Mouse (Mus musculus) midbrain, embryonic 12.5 days (tissue): Measurements from ENCODE around the gene Dolk. TPM values are rescaled to one million over a fixed set of nuclear protein-coding genes. Genes with fewer than 3 reads are reported as not detected.

Experiments
- ATAC-seq: fragments of 200-750 bp; cut with Nextera tagmentation; 2 replicates; pipeline ENCODE4 v1.8.0; 2017; ENCODE audit warnings: low read depth, moderate TSS enrichment, moderate library complexity; ENCODE audit not compliant: low FRiP score
- H3K27ac ChIP-seq: fragments of 300-500 bp; sonication (generic); replicated peaks from 2 replicates; pipeline ENCODE4 v1.5.1; 2016; ENCODE audit warnings: mild to moderate bottlenecking
- H3K27me3 ChIP-seq: fragments of 300-500 bp; sonication (generic); 2 replicates; pipeline ENCODE4 v1.6.1; 2016; ENCODE audit warnings: mild to moderate bottlenecking
- H3K36me3 ChIP-seq: fragments of 300-500 bp; sonication (generic); 2 replicates; pipeline ENCODE4 v1.6.1; 2016
- H3K4me1 ChIP-seq: fragments of 300-500 bp; sonication (generic); 2 replicates; pipeline ENCODE4 v1.6.1; 2016
- H3K4me2 ChIP-seq: fragments of 300-500 bp; sonication (generic); replicated peaks from 2 replicates; pipeline ENCODE4 v1.6.1; 2016; ENCODE audit warnings: mild to moderate bottlenecking, moderate library complexity
- H3K4me3 ChIP-seq: fragments of 300-500 bp; sonication (generic); 2 replicates; pipeline ENCODE4 v1.5.1; 2016; ENCODE audit warnings: mild to moderate bottlenecking
- H3K9ac ChIP-seq: fragments of 300-500 bp; sonication (generic); replicated peaks from 2 replicates; pipeline ENCODE4 v1.6.1; 2016; ENCODE audit warnings: mild to moderate bottlenecking, moderate library complexity
- H3K9me3 ChIP-seq: fragments of 300-500 bp; sonication (generic); 2 replicates; pipeline ENCODE4 v1.6.1; 2016; ENCODE audit warnings: mild to moderate bottlenecking
- WGBS: fragments of 180-500 bp; shearing (Covaris S2); methylation state at CpG from one replicate; pipeline ENCODE4 v1.1.7; 2016; 5-methylcytosine and 5-hydroxymethylcytosine counted together
- polyA plus RNA-seq: library from polyadenylated mRNA; unstranded; fragments of >200 nt; fragmentation: Nextera tagmentation; extraction: Ambion mirVana; gene quantifications from 2 replicates; pipeline ENCODE4 v1.2.1, GENCODE M21; 2016

The Dolk gene
- polyA plus RNA-seq, 1 experiment from 2014 or later, result 28.2 TPM

DNA sequence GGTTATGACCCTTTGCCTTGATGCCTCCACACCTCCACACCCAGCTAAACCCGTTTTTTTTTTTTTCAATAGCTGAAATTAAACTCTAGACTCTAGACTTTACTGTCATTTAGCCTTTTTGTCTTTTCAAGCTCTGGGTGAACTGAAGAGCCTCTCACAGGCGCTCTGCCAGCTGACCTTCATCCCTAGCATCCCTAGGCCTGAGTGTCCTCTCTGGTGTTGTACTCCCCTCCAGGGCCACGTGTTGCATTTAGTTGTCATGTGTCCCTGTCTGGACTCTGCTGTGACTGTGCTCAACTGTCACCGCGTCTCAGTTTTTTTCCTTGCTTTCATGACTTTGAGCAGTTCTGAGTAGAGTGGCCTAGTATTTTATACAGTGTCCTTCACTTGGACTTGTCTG lies 13.8 kb upstream of the Dolk start:
- Histone ChIP-seq H3K36me3 (peaks cover 75% of the 10 kb centered on the region), H3K9me3 (no peaks in the 10 kb centered on the region), H3K9ac (no peak overlapping the region), H3K4me1 (no peaks in the 10 kb centered on the region), H3K27ac (no peak overlapping the region), H3K4me3 (no peak overlapping the region), H3K4me2 (no peak overlapping the region), H3K27me3 (no peaks in the 10 kb centered on the region)
- no peak for ATAC-seq
- 90% methylated on average over 5 of the region's 5 CpGs for WGBS

DNA sequence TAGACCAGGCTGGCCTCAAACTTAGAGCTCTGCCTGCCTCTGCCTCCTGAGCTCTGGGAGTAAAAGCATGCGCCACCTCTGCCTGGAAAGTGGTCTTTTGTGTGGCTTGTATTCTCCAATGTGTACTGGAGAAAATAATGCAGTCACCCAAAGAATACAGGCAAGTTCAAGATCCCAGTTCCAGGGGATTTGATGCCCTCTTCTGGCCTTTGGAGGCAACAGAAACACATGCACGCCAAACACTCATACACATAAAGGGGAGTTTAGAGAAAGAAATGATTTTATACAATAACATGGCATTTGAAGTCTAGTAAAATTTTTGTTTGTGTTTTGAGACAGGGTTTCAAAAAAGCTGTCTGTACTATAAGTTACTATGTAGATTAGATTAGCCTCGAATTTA lies 13.4 kb upstream of the Dolk start:
- H3K27ac ChIP-seq, result no peak overlapping the region
- no peak overlapping the region for H3K9ac ChIP-seq
- H3K36me3 ChIP-seq, result peaks cover 71% of the 10 kb centered on the region
- H3K4me3 ChIP-seq, result no peak overlapping the region
- H3K27me3 ChIP-seq, result no peaks in the 10 kb centered on the region
- no peaks in the 10 kb centered on the region for H3K9me3 ChIP-seq
- WGBS, result 76% methylated on average over 3 of the region's 3 CpGs
- ATAC-seq, result no peak
- no peaks in the 10 kb centered on the region for H3K4me1 ChIP-seq
- H3K4me2 ChIP-seq, result no peak overlapping the region

DNA sequence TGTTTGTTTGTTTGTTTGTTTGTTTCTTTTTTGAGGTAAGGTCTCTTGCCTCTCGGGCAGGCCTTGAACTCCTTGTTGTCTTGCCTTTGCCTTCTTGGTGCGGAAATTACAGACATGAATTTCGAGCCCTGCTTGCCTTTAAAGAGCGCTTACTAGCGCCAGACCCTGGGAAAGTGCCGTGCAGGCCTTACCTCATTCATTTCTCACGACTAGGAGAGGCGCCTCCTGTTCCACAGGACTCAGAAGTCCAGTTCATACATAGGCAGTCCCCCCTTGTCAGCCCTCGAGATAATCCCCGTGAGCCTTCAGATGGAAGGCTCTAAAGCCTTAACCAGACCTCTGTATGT lies 866 bp upstream of the Dolk start:
- Histone ChIP-seq H3K4me1 (peaks cover 22% of the 10 kb centered on the region), H3K36me3 (peaks cover 3% of the 10 kb centered on the region; the same call in 1 of the 2 replicates), H3K4me3 (peak overlapping the region; percentile 95), H3K27ac (peak overlapping the region; percentile 57), H3K27me3 (no peaks in the 10 kb centered on the region), H3K9me3 (no peaks in the 10 kb centered on the region), H3K4me2 (peak overlapping the region; percentile 99), H3K9ac (peak overlapping the region; percentile 86)
- ATAC-seq, result no peak
- 0% methylated on average over 10 of the region's 10 CpGs for WGBS

DNA sequence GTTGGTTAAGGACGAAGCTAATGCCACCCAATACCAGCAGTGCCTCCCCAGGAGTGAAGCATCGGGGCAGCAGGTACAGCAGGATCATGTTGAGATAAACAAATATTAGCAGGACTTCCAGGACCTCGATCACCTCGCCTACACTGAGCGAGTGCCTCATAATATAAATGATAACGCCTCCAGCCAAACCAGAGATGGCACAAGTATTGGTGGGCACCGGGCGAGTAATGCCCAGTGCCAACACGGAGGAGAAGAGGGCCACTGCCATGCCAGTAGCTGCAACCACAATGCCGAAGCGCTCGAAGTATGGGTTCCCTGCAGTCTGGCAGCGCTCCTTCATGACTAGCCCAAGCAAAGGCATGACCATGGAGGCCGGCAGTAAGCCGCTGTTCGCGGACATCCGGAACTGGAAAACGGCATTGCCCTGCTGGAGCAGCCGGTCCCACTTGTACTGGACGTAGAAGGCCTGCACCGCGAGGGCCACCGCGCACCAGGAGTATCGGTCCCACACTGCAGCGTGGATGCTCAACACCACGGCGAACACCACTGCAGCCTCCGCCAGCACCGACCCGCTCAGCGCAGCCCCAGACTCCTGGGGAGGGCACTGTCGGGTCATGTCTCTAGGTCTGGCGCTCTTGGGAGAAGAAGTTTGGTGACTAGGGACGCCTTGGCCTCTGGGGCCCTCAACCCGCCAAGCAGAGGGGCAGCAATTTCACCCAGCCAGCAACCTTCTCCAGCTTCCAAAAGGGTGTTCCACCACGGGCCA lies 535 bp downstream of the Dolk start:
- no peak overlapping the region for H3K27ac ChIP-seq

DNA sequence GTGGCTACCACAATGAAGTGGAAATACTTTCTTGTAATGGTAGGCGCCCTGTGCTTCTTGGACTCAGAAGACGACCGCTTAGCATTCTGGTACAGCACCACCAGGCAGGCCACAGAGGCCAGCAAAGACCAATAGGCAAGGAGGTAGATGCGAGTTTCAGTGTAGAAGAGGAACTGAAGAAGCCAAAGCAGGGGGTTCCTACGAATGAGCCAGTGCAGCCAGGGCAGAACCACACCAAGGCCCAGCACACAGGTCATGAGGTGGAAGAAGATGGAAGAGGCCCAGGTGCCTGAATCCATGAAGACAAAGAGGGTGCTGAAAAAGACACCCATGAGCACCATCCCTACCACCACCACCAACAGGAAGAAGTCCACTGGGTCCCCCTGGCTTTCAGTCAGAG lies 1.1 kb downstream of the Dolk start:
- Histone ChIP-seq H3K4me3 (peak overlapping the region; percentile 95), H3K27ac (no peak overlapping the region), H3K4me2 (peak overlapping the region; percentile 99), H3K9me3 (no peaks in the 10 kb centered on the region), H3K4me1 (peaks cover 22% of the 10 kb centered on the region), H3K36me3 (peaks cover 3% of the 10 kb centered on the region; the same call in 1 of the 2 replicates), H3K9ac (no peak overlapping the region), H3K27me3 (no peaks in the 10 kb centered on the region)
- no peak for ATAC-seq
- 93% methylated on average over 5 of the region's 5 CpGs for WGBS

More for the DNA sequence above, 535 bp downstream of the Dolk start:
- H3K9ac ChIP-seq, result peak overlapping the region; percentile 86
- peak; percentile 59 for ATAC-seq
- H3K4me3 ChIP-seq, result peak overlapping the region; percentile 95
- no peaks in the 10 kb centered on the region for H3K27me3 ChIP-seq
- peak overlapping the region; percentile 99 for H3K4me2 ChIP-seq
- 14% methylated on average over 38 of the region's 38 CpGs for WGBS
- no peaks in the 10 kb centered on the region for H3K9me3 ChIP-seq
- peaks cover 22% of the 10 kb centered on the region for H3K4me1 ChIP-seq
- H3K36me3 ChIP-seq, result peaks cover 3% of the 10 kb centered on the region; the same call in 1 of the 2 replicates

DNA sequence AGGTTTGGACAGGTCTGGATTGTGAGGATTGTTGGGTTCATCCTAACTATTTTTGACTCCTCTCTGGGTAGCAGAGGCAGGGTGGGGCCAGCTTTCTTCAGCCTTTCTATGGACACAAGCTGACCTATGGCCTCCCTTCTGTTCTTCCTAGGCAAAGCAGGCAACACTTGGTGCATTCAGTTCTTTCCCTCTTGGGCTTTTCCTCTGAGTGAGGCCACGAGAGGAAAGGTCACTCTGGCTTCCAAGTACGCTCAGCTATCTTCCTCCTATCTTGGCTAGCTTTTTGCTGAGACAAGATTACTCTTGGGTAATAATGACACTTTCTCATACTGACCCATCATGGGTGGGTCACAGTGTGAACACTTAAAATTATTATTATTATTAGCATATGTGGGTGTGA lies 2.9 kb downstream of the Dolk start:
- no peak for ATAC-seq
- H3K4me2 ChIP-seq, result no peak overlapping the region
- H3K4me1 ChIP-seq, result peaks cover 22% of the 10 kb centered on the region
- H3K27ac ChIP-seq, result no peak overlapping the region
- 85% methylated on average over 2 of the region's 2 CpGs for WGBS
- no peaks in the 10 kb centered on the region for H3K27me3 ChIP-seq
- no peak overlapping the region for H3K9ac ChIP-seq
- no peaks in the 10 kb centered on the region; the same call in 1 of the 2 replicates for H3K36me3 ChIP-seq
- H3K4me3 ChIP-seq, result no peak overlapping the region
- no peaks in the 10 kb centered on the region for H3K9me3 ChIP-seq

DNA sequence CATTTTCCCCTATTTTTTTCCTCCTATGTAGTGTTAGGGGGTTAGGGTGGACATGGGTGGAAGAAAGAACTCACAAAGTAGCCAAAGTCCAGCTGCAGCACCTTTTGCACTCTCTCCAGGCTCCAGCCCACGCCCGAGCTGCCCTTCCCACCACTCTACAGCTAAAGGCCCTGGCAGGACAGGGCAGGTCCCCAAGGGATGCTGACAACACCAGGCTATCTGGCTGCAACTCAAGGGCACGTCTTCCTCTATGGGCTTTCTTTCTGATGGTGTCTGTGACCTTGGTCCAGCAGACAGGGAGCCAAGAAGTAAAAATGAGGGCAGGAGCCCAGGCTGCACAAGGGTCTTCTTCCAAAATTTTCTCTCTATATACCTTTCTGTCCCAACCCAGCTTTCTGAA lies 4.5 kb downstream of the Dolk start:
- ATAC-seq, result no peak
- H3K9ac ChIP-seq, result no peak overlapping the region
- no peaks in the 10 kb centered on the region for H3K9me3 ChIP-seq
- peaks cover 11% of the 10 kb centered on the region for H3K4me1 ChIP-seq
- whole genome bisulfite sequencing, result 79% methylated on average over 3 of the region's 3 CpGs
- H3K27ac ChIP-seq, result no peak overlapping the region
- H3K36me3 ChIP-seq, result no peaks in the 10 kb centered on the region; the same call in 1 of the 2 replicates
- no peaks in the 10 kb centered on the region for H3K27me3 ChIP-seq
- no peak overlapping the region for H3K4me2 ChIP-seq
- H3K4me3 ChIP-seq, result no peak overlapping the region

DNA sequence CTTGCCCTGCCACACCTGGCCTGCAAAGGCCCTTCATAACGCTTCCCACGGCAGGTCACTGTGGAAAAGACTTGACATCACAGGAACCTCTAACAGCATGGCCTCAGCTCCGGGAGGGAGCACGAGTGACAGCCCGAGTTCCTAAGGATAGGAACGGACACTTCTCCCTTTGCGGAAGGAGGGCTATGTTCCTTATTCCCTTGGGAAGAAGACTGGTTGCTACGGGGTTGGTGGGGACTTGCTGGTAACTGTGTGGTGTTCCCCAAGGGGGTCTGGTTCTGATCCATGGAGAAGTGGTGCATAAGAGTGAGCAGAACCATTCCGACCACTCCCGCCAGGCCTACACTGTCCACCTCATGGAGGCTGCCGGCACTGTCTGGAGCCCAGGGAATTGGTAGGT lies 5.4 kb downstream of the Dolk start, which contains the start of gene Gm28038:
TSS of gene Gm28038 (plus strand) at position 301 of the 400 bp plus-strand sequence.
- H3K27me3 ChIP-seq, result no peaks in the 10 kb centered on the region
- no peaks in the 10 kb centered on the region; the same call in 1 of the 2 replicates for H3K36me3 ChIP-seq
- H3K27ac ChIP-seq, result no peak within 1 kb of the TSS
- no peak within 1 kb of the TSS for H3K9ac ChIP-seq
- H3K9me3 ChIP-seq, result no peaks in the 10 kb centered on the region
- no peak within 1 kb of the TSS for H3K4me2 ChIP-seq
- peaks cover 9% of the 10 kb centered on the region for H3K4me1 ChIP-seq
- no peak for ATAC-seq
- 91% methylated on average over 11 of the region's 11 CpGs for WGBS
- H3K4me3 ChIP-seq, result no peak within 1 kb of the TSS

DNA sequence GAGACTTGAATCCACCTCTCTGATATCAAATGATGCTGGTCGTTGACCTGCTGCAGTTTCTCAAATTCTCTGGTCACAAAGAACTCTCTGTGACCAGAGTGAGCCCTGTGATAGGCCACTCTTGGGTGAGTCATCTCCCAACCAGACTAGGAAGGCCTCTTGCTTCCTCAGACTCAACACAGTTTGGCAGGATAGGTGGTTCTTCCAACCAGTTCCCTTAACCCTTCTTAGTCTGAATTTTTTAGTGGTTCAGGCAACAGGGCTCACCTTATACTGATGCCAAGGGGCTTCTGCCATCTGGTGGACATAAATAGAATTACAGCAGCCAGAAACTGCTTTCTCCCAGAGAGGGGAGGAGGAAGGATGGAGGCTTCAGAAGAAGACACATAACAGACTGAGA lies 16.0 kb downstream of the Dolk start:
- H3K4me1 ChIP-seq, result peaks cover 18% of the 10 kb centered on the region
- no peak for ATAC-seq
- no peak overlapping the region for H3K4me2 ChIP-seq
- no peaks in the 10 kb centered on the region for H3K9me3 ChIP-seq
- peaks cover 1% of the 10 kb centered on the region for H3K36me3 ChIP-seq
- H3K27me3 ChIP-seq, result no peaks in the 10 kb centered on the region
- 65% methylated on average over 1 of the region's 1 CpGs for WGBS
- H3K4me3 ChIP-seq, result no peak overlapping the region
- no peak overlapping the region for H3K27ac ChIP-seq
- no peak overlapping the region for H3K9ac ChIP-seq

DNA sequence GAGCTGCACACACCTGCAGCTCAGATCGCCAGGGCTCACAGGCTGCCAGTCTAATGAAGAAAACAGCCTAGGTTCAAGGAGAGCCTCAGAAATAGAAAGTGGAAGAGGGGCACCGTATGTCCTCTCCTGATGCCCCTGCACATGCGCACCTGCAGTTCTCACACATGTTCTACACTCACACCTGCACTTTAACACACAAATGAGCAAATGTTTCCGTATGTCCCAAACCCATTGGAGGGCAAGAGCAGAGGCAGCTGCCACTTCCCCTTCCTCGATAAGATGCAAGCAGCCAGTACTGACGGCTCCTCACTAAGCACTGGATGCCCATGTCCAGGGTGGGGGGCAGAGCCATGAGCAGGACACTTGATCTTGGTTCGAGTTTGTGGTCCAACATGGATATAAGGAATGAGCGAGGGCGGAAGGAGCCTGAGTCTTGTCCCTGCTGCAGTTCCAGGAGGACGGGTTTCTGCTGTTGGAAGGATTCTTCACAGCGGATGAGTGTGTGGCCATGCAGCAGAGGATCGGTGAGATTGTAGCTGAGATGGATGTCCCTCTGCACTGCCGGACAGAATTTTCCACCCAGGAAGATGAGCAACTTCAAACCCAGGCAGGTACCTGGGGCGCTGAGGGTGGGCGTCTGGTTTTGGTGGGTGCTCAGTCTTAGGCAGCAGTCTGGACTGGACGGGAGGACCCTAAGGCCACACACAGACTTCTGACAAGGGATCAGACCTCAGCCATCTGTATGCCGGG lies 16.7 kb downstream of the Dolk start:
- Histone ChIP-seq H3K4me3 (no peak overlapping the region), H3K36me3 (peaks cover 8% of the 10 kb centered on the region), H3K9me3 (no peaks in the 10 kb centered on the region), H3K4me2 (no peak overlapping the region), H3K27ac (0 out of 2 replicates have a peak overlapping the region, but pooled peaks have one; percentile 8), H3K4me1 (peaks cover 23% of the 10 kb centered on the region), H3K27me3 (no peaks in the 10 kb centered on the region), H3K9ac (no peak overlapping the region)
- WGBS, result 89% methylated on average over 17 of the region's 17 CpGs
- no peak for ATAC-seq

DNA sequence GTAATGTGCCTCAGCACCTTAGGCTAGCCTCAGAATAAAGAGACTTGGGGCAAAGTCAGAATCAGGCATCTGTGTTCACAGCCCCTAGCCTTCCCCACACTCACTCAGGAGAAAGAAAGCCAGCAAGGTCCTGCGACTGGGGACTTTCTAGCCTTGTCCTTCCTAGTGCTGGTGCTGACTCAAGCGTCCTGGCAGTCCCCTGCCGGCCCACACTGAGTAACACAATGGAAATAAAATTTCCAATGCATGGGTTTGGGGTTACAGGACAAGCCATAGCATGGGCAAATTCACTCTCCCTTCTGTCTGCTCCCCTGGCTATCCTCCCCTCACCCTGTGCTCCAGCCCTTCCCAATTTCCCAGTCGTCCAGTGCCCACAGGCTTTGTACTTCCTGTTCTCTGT lies 17.8 kb downstream of the Dolk start:
- ATAC-seq, result no peak
- no peak overlapping the region for H3K4me3 ChIP-seq
- H3K9me3 ChIP-seq, result no peaks in the 10 kb centered on the region
- no peak overlapping the region for H3K9ac ChIP-seq
- no peak overlapping the region for H3K27ac ChIP-seq
- no peaks in the 10 kb centered on the region for H3K27me3 ChIP-seq
- peaks cover 19% of the 10 kb centered on the region for H3K36me3 ChIP-seq
- H3K4me2 ChIP-seq, result no peak overlapping the region
- 68% methylated on average over 4 of the region's 4 CpGs for WGBS
- peaks cover 23% of the 10 kb centered on the region for H3K4me1 ChIP-seq

DNA sequence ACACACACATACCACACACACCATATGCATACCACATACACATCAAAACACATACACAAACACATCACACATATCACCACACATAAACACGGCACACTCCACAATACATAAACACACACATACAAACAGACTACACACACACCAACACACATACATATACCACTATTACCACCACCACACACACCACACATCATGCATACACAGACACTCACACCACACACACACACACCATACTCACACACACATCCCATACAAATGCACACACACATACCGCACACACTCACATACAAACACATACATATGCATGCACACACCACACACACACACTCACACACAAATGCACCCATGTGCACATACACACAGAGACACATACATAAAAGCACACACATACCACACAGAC lies 18.7 kb downstream of the Dolk start:
- Histone ChIP-seq H3K9ac (no peak overlapping the region), H3K27me3 (no peaks in the 10 kb centered on the region), H3K36me3 (peaks cover 23% of the 10 kb centered on the region), H3K4me1 (peaks cover 23% of the 10 kb centered on the region), H3K4me3 (no peak overlapping the region), H3K27ac (no peak overlapping the region), H3K9me3 (no peaks in the 10 kb centered on the region), H3K4me2 (no peak overlapping the region)
- 93% methylated on average over 2 of the region's 2 CpGs for WGBS
- ATAC-seq, result no peak
